Mouse (Mus musculus) erythroblast, adult 5-6 weeks (primary cell): Measurements from ENCODE around the gene Zfp992. TPM values are rescaled to one million over a fixed set of nuclear protein-coding genes. Genes with fewer than 3 reads are reported as not detected.
"Not testable (repeated sequence)": the region's sequence is repeated elsewhere in the genome, so short reads cannot be mapped to it uniquely, and the experiment has no call there.

ENCODE experiments used
- ATAC-seq: replicated peaks from 2 replicates; pipeline ENCODE4 v1.8.0; 2016; ENCODE audit warnings: moderate number of reproducible peaks, mild to moderate bottlenecking, moderate TSS enrichment, inconsistent platforms; ENCODE audit not compliant: poor library complexity, low FRiP score, severe bottlenecking
- total RNA-seq, 2 experiments: library from RNA; stranded (forward) in 1 of 2; stranded (reverse) in 1 of 2; fragments of 150-400 nt in 1 of 2; fragments of 200-764, 138-1000 nt in 1 of 2; gene quantifications; 2 replicates each; pipeline versions ENCODE4 v1.2.3 to v1.2.4; 2015 to 2017; ENCODE audit warnings: low replicate concordance in 2 of 2

Gene Zfp992
- total RNA-seq, 2 experiments from 2014 or later: 0.26 to 6.5 TPM

GRCm38 (mm10) chr4:146509029-146509428, 60.2 kb downstream of the Zfp992 start:
- ATAC-seq: not testable (repeated sequence)

DNA sequence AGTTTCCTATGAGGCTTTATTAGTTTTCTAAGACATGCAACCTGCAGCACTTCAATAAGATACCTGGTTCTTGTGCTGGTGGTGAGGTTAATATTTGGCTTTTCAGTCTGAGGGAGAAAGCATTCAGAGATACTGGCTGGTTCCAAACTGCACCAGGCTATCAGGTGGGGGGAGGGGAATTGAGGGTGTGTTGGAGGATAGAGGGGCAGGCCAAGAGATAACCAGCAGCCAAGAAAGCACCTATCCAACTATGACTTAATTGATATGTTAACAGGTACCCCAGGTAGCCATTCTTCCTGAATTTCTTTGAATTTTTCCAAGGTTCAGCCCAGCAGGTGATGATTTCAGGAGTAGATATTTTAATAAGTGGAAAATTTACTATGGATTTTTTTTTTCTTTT, 63.0 kb downstream of the Zfp992 start:
- not testable (repeated sequence) for ATAC-seq

GRCm38 (mm10) chr4:146516474-146516873, 67.7 kb downstream of the Zfp992 start:
- no peak for ATAC-seq

DNA sequence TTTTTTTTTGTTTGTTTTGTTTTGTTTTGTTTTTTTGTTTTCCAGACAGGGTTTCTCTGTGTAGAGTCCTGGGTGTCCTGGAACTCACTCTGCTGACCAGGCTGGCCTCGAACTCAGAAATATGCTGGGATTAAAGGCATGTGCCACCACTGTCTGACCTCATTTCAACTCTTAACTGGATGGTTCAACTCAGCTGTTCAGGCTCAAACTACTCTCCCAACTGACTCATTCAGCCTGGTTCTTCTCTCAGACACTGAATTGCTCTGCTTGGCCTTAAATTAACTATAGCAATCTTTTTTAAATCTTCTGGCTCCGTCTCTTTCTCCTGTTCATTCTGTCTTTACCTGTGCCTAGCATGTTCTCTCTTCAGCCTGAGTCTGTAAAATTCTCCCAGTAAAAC, 68.3 kb downstream of the Zfp992 start:
- ATAC-seq: not testable (repeated sequence)

Other genes starting within 250 kb of the Zfp992 start
- gene Zfp981, start 53.0 kb downstream of the Zfp992 start, total RNA-seq (2015; ENCODE audit: low replicate concordance): not detected in 2 replicates
- not detected in 2 replicates for gene Zfp981, start 53.0 kb downstream of the Zfp992 start, total RNA-seq (2017; ENCODE audit: low replicate concordance)
- gene Zfp993, start 161.9 kb downstream of the Zfp992 start, total RNA-seq (2015; ENCODE audit: low replicate concordance): 5.4 and 53.4 TPM in 2 replicates
- gene Zfp993, start 161.9 kb downstream of the Zfp992 start, total RNA-seq (2017; ENCODE audit: low replicate concordance): 6.5 TPM in 1 of 2 replicates, not detected in the other